Mouse (Mus musculus): ENCODE results near the gene Ntrk1.

Gene Ntrk1

DNA sequence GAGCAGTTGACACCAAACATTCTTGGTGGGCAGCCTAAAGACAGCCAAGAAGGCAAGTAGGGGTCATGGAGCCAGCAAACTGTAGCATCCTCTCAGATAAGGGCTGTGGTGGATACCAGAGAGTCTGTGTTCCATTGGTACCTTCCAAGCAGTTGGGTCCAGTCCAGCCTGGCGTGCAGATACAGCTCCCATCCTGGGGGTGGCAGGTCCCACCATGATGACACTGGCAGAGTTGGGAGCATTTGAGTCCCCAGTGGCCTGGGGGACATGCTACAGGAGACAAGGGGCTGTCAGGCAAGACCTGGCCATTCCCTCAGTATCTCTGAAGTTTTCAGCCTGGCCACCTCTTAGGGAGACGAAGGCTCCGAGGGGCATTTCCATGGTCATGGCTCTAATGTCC lies 42.4 kb downstream of the Ntrk1 start:
- DNase-seq (ENCODE audit: low spot score): no peak

DNA sequence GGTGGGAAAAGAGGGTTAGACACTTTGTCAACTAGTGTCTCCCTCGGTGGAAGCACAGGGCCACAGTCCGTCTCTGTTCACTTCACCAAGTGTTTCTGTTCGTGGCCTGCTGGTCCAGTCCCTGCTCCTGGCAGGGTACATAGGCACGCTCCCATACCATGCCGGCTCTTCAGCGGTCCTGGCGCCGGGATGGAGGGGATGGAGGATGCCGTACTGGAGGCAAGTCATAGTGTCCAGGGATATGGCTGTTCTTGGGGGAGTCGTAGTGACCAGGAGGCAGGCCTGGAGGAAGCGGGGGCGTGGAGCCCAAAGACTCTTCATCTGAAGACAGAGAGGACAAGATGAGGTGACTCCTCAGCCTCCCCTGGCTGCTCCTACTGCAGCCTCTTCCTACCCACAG lies 45.0 kb downstream of the Ntrk1 start:
- DNase-seq (ENCODE audit: low spot score): no peak

DNA sequence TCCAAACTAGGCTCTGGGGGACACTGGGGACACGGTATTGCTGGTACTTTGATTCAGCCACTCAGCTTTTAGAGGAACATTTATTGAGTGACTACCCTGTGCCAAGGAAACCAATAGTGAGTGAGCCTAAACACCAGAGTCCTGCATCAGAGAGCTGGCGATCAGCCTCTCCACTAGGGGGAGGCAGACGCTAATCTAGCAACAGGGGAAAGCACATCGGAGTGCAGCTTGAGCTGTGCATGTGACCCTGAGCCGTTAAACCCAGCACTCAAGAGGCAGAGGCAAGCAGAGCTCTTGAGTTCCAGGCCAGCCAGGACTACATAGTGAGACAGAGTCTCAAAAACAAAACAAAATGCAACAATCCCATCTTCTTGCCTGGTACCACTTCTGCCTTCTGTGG lies 45.9 kb downstream of the Ntrk1 start:
- DNase-seq (ENCODE audit: low spot score): peak; percentile 70

GRCm38 (mm10) chr3:87748431-87748830 lies 46.5 kb downstream of the Ntrk1 start, which contains the start of gene Lrrc71:
Gene Lrrc71, minus strand, starts transcription at chr3:87748625.
- DNase-seq (ENCODE audit: low spot score): no peak

DNA sequence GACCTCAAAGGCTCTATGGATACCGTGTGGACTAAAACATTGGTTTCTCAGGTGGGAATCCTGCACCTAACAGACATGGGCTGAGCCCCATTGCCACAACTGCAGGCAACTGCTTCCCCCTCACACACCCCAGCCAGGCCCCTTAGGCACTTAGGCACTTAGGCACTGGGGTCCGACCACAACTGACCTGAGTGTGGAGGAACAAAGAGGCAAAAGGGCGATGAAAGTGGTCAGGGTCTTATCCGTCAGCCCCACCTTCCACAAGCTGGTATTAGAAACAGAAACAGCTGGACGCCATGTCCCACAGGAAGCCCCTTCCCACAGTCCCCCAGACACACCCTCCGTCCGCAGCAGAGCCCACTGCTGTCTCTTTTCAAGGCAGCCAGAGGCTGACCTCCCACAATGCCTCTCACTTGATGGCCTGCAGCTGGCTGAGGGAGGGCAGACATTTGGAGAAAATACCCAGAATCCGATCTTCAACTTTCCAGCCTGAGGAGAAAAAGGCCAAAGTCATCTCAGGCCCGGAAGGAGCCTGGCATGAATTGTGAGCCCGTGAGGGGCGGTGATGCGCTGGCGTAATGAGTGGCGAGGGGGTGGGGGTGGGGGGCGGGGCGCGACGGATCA lies 49.8 kb downstream of the Ntrk1 start:
- DNase-seq (ENCODE audit: low spot score): peak; percentile 54

- DNase-seq (ENCODE audit: low spot score): no peak
Measured at GRCm38 (mm10) chr3:87743927-87744326, 51.0 kb downstream of the Ntrk1 start.

DNA sequence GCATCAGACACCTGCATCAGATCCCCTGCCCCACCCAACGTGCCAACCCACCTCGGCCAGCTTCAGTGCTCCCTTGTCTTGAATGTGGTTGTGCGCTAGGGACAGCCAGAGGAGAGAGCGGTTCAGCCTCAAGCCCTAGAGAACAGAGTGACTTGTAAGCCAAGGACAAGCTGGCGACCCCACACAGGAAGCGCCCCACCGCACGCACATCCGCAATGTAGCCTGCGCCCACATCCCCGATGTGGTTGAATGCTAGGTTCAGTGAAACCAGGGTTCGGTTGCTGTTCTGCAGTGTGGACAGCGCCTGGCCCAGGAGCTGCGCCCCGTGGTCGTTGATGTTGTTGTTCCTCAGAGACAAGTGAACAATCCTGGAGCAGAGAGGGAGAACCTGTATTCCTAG lies 52.2 kb downstream of the Ntrk1 start:
- no peak for DNase-seq (ENCODE audit: low spot score)

DNA sequence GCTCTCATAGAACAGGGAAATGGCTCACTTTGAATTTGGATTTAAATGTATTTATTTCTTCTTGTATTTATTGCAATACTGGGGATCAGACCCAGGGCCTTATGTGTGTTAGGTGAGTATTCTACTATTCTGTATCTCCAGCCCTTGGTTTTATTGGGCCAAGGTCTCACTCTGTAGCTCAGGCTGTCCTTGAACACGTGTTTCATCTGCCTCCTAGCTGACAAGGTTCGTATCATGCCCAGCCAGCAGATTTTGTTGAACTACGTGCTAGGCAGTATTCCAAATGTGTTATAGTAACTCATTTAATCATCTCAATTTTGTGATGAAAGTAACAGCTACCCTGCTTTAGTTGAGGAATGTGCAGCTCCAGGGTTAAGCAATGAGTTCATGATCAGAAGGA lies 52.9 kb downstream of the Ntrk1 start:
- DNase-seq (ENCODE audit: low spot score): no peak

- DNase-seq (ENCODE audit: low spot score): no peak
Measured at GRCm38 (mm10) chr3:87738906-87739305, 56.1 kb downstream of the Ntrk1 start.

GRCm38 (mm10) chr3:87735335-87735734 lies 59.6 kb downstream of the Ntrk1 start:
- DNase-seq (ENCODE audit: low spot score): no peak

GRCm38 (mm10) chr3:87733984-87734761 lies 60.8 kb downstream of the Ntrk1 start:
- DNase-seq (ENCODE audit: low spot score): no peak

DNA sequence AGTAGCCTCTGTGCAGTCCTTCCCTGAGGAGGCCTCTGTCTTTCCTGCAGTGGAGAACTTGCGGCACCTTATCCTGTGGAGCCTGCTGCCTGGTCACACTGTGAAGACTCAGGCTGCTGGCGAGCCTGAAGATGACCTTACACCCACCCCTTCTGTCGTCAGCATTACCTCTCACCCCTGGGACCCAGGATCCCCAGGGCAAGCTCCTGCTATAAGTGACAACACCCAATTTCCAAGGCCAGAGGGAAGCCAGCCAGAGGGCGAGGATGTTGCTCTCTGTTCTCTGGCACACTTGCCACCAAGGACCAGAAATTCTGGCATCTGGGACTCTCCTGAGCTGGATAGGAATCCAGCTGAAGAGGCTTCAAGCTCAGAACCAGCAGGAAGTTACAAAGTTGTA lies 61.9 kb downstream of the Ntrk1 start:
- DNase-seq (ENCODE audit: low spot score): no peak

DNA sequence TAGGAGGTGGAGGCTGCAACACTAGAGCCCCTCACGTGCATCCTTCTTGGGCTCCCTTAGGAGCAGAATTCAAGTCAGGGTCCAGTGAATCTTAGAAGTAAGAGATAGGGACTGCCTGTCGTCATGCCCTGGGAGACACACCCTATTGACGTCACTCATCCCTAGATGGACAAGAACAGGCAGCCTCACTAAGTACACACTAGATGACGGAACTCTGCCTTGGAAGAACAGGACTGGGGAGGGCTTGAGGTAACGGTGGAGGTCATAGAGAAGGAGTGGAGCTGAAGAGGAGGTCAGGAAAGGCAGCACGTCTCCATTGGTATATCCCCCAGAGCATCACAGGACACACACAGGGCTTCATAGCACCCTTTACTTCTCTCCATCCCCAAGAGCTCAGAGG lies 66.3 kb downstream of the Ntrk1 start:
- DNase-seq (ENCODE audit: low spot score): no peak
